ENCODE assay signal across 25 mouse cellular contexts in genomic region chr6:108216832-108217231, GRCm38 (mm10). TPM values are rescaled to one million over a fixed set of nuclear protein-coding genes. Genes with fewer than 3 reads are reported as not detected.
DNase-seq lines count a peak whose midpoint lies in the region; ATAC-seq and TF ChIP-seq lines count a peak whose summit lies in the region.
"Had no signal": no experiment of that assay in that cellular context is flagged by ENCODE, and none has a peak within 500 bp of the region (broad histone marks: within the 10 kb centered on the region; RNA-seq: fewer than 3 reads in every experiment).

No protein-coding gene starts in this region.

- no peak overlapping the region for H3K4me2 ChIP-seq in kidney, embryonic 16.5 days (replicated peaks; ENCODE audit: low read depth, low read length)
- H3K4me2 ChIP-seq: embryonic facial prominence, embryonic 13.5 days; forebrain, embryonic 12.5 days; hindbrain, embryonic 12.5 days; hindbrain, embryonic 15.5 days had no signal

- no peak for TF ChIP-seq POLR2A in kidney, adult 2 months (IDR thresholded peaks at IDR 0.05; ENCODE audit: low read depth, low read length)
- TF ChIP-seq POLR2A in lung, adult 2 months (IDR thresholded peaks at IDR 0.05; ENCODE audit: borderline replicate concordance, extremely low read depth, low read depth, low read length): no peak

- no peaks in the 10 kb centered on the region for H3K9me3 ChIP-seq in kidney, embryonic 16.5 days (ENCODE audit: low read length)
- H3K9me3 ChIP-seq: embryonic facial prominence, embryonic 10.5 days; embryonic facial prominence, embryonic 13.5 days; forebrain, embryonic 12.5 days; forebrain, embryonic 15.5 days; heart, embryonic 10.5 days; hindbrain, embryonic 12.5 days; hindbrain, embryonic 15.5 days had no signal

- 55% methylated on average over 8 of the region's 8 CpGs for whole genome bisulfite sequencing in kidney, adult 2 months
- WGBS in kidney, embryonic 16.5 days: 90% methylated on average over 8 of the region's 8 CpGs
- WGBS in lung, adult 2 months: 75% methylated on average over 8 of the region's 8 CpGs

- no peak for TF ChIP-seq CTCF in kidney, adult 2 months (conservative IDR thresholded peaks at IDR 0.05; ENCODE audit: insufficient read depth, insufficient read length, low read depth, low read length)
- no peak for TF ChIP-seq CTCF in lung, adult 2 months (IDR thresholded peaks at IDR 0.05; ENCODE audit: insufficient read depth, low read length)

- DNase-seq in kidney, adult 2 months: peak; percentile 73
- DNase-seq in kidney, postnatal 36 days: peak; percentile 52 to 72
- DNase-seq in kidney, postnatal 10 days: no peak
- DNase-seq in lung, postnatal 36 days: peak; percentile 38
- DNase-seq in lung, adult 2 months: no peak
- no peak for DNase-seq in neural tube, embryonic 10.5 days (ENCODE audit: extremely low spot score, low spot score)
- DNase-seq: adrenal gland, adult 2 months; adrenal gland, postnatal 14 days; cerebellum, adult 11-12 months; cerebellum, adult 8-10 months; cerebellum, postnatal 10 days; cerebellum, postnatal 36 days; embryo, embryonic 11 days; gastrocnemius, postnatal 25 days; heart, adult 2 months had no signal

- H3K36me3 ChIP-seq in kidney, adult 2 months (ENCODE audit: control insufficient read depth, insufficient read depth, low read length): peaks cover 2% of the 10 kb centered on the region; the same call in 1 of the 2 replicates
- H3K36me3 ChIP-seq in kidney, embryonic 16.5 days (ENCODE audit: insufficient read depth, low read length): 0 out of 2 replicates have a peak, but pooled peaks cover 8% of the 10 kb centered on the region
- H3K36me3 ChIP-seq: embryonic facial prominence, embryonic 13.5 days; forebrain, embryonic 12.5 days; forebrain, embryonic 15.5 days; hindbrain, embryonic 12.5 days; hindbrain, embryonic 15.5 days had no signal

- peaks cover 28% of the 10 kb centered on the region for H3K4me1 ChIP-seq in kidney, adult 2 months (ENCODE audit: control insufficient read depth, insufficient read depth, low read length)
- peaks cover 24% of the 10 kb centered on the region for H3K4me1 ChIP-seq in kidney, embryonic 16.5 days (ENCODE audit: insufficient read depth, low read length)
- peaks cover 7% of the 10 kb centered on the region for H3K4me1 ChIP-seq in lung, adult 2 months (ENCODE audit: control insufficient read depth, insufficient read depth, low read length)

- H3K4me3 ChIP-seq in kidney, adult 2 months (ENCODE audit: insufficient read depth, low read depth, low read length): no peak overlapping the region
- no peak overlapping the region for H3K4me3 ChIP-seq in kidney, embryonic 16.5 days (ENCODE audit: low read length)
- H3K4me3 ChIP-seq in lung, adult 2 months (replicated peaks; ENCODE audit: extremely low read depth, low read depth, low read length): no peak overlapping the region
- H3K4me3 ChIP-seq: embryonic facial prominence, embryonic 10.5 days; embryonic facial prominence, embryonic 13.5 days; erythroblast, embryonic 14.5 days; forebrain, embryonic 12.5 days; forebrain, embryonic 15.5 days; heart, adult 2 months; heart, embryonic 10.5 days; hindbrain, embryonic 12.5 days; hindbrain, embryonic 15.5 days had no signal

- H3K9ac ChIP-seq in kidney, embryonic 16.5 days (replicated peaks; ENCODE audit: low read length): no peak overlapping the region
- H3K9ac ChIP-seq: embryonic facial prominence, embryonic 13.5 days; forebrain, embryonic 12.5 days; forebrain, embryonic 15.5 days; hindbrain, embryonic 12.5 days; hindbrain, embryonic 15.5 days had no signal

- no peaks in the 10 kb centered on the region for H3K27me3 ChIP-seq in kidney, adult 2 months (replicated peaks; ENCODE audit: control insufficient read depth, insufficient read depth, low read length)
- H3K27me3 ChIP-seq in kidney, embryonic 16.5 days (ENCODE audit: insufficient read depth, low read length): no peaks in the 10 kb centered on the region
- H3K27me3 ChIP-seq: embryonic facial prominence, embryonic 13.5 days; forebrain, embryonic 12.5 days; forebrain, embryonic 15.5 days; hindbrain, embryonic 12.5 days; hindbrain, embryonic 15.5 days had no signal

- no peak for ATAC-seq in kidney, embryonic 16.5 days (ENCODE audit: low FRiP score, low TSS enrichment)
- ATAC-seq: CD4-positive, CD25-positive, alpha-beta regulatory T cell, adult 4 months; forebrain, embryonic 15.5 days had no signal

- peak overlapping the region; percentile 18 for H3K27ac ChIP-seq in kidney, adult 2 months (ENCODE audit: insufficient read depth, low read depth, low read length)
- no peak overlapping the region for H3K27ac ChIP-seq in kidney, embryonic 16.5 days (ENCODE audit: low read length)
- H3K27ac ChIP-seq: embryonic facial prominence, embryonic 10.5 days; embryonic facial prominence, embryonic 13.5 days; forebrain, embryonic 12.5 days; forebrain, embryonic 15.5 days; heart, adult 2 months; heart, embryonic 10.5 days; hindbrain, embryonic 12.5 days; hindbrain, embryonic 15.5 days had no signal

RNA-seq across cellular contexts. Expression of gene Itpr1, which starts 3.9 kb away (rescaled TPM):
- 68.2 and 74.5 TPM in 2 replicates for polyA plus RNA-seq in kidney, adult 2 months (2012; rRNA removed)
- polyA plus RNA-seq in kidney, embryonic 16.5 days (2015; fragmentation: Nextera tagmentation; extraction: Ambion mirVana): 24.6 and 25.2 TPM in 2 replicates
- polyA plus RNA-seq in lung, adult 2 months (2012; rRNA removed): 22.6 and 37.7 TPM in 2 replicates

RNA-seq across cellular contexts. Expression of gene Sumf1, which starts 31.4 kb away (rescaled TPM):
- 37.6 and 46.0 TPM in 2 replicates for polyA plus RNA-seq in kidney, adult 2 months (2012; rRNA removed)
- 27.1 and 27.7 TPM in 2 replicates for polyA plus RNA-seq in kidney, embryonic 16.5 days (2015; fragmentation: Nextera tagmentation; extraction: Ambion mirVana)
- polyA plus RNA-seq in lung, adult 2 months (2012; rRNA removed): 41.0 and 41.7 TPM in 2 replicates

Comparison
In these comparisons a context has a peak if more than half of its experiments do, and no peak if none do; other contexts are left out.
1. DNase-seq: peak in kidney, adult 2 months (single experiment), kidney, postnatal 36 days (2 of 2) and lung, postnatal 36 days (single experiment); none in kidney, postnatal 10 days (single experiment), lung, adult 2 months (single experiment) and neural tube, embryonic 10.5 days (single experiment).